Mouse (Mus musculus) limb, embryonic 13.5 days (tissue): ENCODE data around the gene Hsd3b4. TPM values are rescaled to one million over a fixed set of nuclear protein-coding genes. Genes with fewer than 3 reads are reported as not detected.
"Not testable (repeated sequence)": the region's sequence is repeated elsewhere in the genome, so short reads cannot be mapped to it uniquely, and the experiment has no call there.

ENCODE experiments used
- ATAC-seq: fragments of 200-750 bp; cut with Nextera tagmentation; 2 replicates; pipeline ENCODE4 v1.8.0; 2017; ENCODE audit warnings: low read depth, moderate number of reproducible peaks, moderate TSS enrichment; ENCODE audit not compliant: low FRiP score
- H3K27ac ChIP-seq: fragments of 300-500 bp; sonication (generic); 2 replicates; pipeline ENCODE4 v1.5.1; 2015; ENCODE audit warnings: inconsistent platforms, mild to moderate bottlenecking, moderate library complexity
- H3K27me3 ChIP-seq: fragments of 300-500 bp; sonication (generic); 2 replicates; pipeline ENCODE4 v1.6.1; 2015; ENCODE audit warnings: mild to moderate bottlenecking, inconsistent platforms
- H3K36me3 ChIP-seq: fragments of 300-500 bp; sonication (generic); 2 replicates; pipeline ENCODE4 v1.6.1; 2015; ENCODE audit warnings: inconsistent platforms, mild to moderate bottlenecking, moderate library complexity
- H3K4me1 ChIP-seq: fragments of 300-500 bp; sonication (generic); 2 replicates; pipeline ENCODE4 v1.6.1; 2015; ENCODE audit warnings: inconsistent platforms
- H3K4me2 ChIP-seq: fragments of 300-500 bp; sonication (generic); replicated peaks from 2 replicates; pipeline ENCODE4 v1.6.1; 2015; ENCODE audit warnings: inconsistent platforms, mild to moderate bottlenecking, moderate library complexity
- H3K4me3 ChIP-seq: fragments of 300-500 bp; sonication (generic); 2 replicates; pipeline ENCODE4 v1.5.1; 2015; ENCODE audit warnings: moderate library complexity, mild to moderate bottlenecking, inconsistent platforms
- H3K9ac ChIP-seq: fragments of 300-500 bp; sonication (generic); 2 replicates; pipeline ENCODE4 v1.6.1; 2015; ENCODE audit warnings: mild to moderate bottlenecking, inconsistent platforms
- H3K9me3 ChIP-seq: fragments of 300-500 bp; sonication (generic); 2 replicates; pipeline ENCODE4 v1.6.1; 2016; ENCODE audit warnings: inconsistent platforms
- WGBS: fragments of 180-500 bp; shearing (Covaris S2); methylation state at CpG from one replicate; pipeline ENCODE4 v1.1.7; 2015; 5-methylcytosine and 5-hydroxymethylcytosine counted together
- polyA plus RNA-seq: library from polyadenylated mRNA; unstranded; fragments of >200 nt; fragmentation: Nextera tagmentation; extraction: Ambion mirVana; gene quantifications from 2 replicates; pipeline ENCODE4 v1.2.1, GENCODE M21; 2015

The Hsd3b4 gene
- polyA plus RNA-seq, 1 experiment from 2014 or later, result not detected

- WGBS, result no CpG with 5 or more reads among the region's 1 CpGs
- H3K4me2 ChIP-seq, result not testable (repeated sequence)
These were observed 39.3 kb downstream of the Hsd3b4 start for GRCm38 (mm10) chr3:98471057-98471456.

GRCm38 (mm10) chr3:98469323-98469722 is 41.0 kb downstream of the Hsd3b4 start:
- WGBS, result 75% methylated on average over 1 of the region's 2 CpGs
- not testable (repeated sequence) for H3K9ac ChIP-seq, H3K4me1 ChIP-seq, H3K27ac ChIP-seq, H3K27me3 ChIP-seq, H3K4me2 ChIP-seq, H3K9me3 ChIP-seq, H3K4me3 ChIP-seq, ATAC-seq, H3K36me3 ChIP-seq

More at GRCm38 (mm10) chr3:98471057-98471456, 39.3 kb downstream of the Hsd3b4 start:
- H3K9ac ChIP-seq, H3K4me1 ChIP-seq, H3K4me3 ChIP-seq, H3K27me3 ChIP-seq, H3K27ac ChIP-seq, ATAC-seq, H3K36me3 ChIP-seq, H3K9me3 ChIP-seq: not testable (repeated sequence)

GRCm38 (mm10) chr3:98457026-98457425 is 53.3 kb downstream of the Hsd3b4 start, which contains the start of gene Gm4450:
Gene Gm4450 (minus strand): TSS chr3:98457126.
- H3K4me3 ChIP-seq, H3K4me1 ChIP-seq, H3K36me3 ChIP-seq, H3K27me3 ChIP-seq, ATAC-seq, H3K9me3 ChIP-seq, H3K27ac ChIP-seq, H3K4me2 ChIP-seq, H3K9ac ChIP-seq: not testable (repeated sequence)
- WGBS, result no CpG with 5 or more reads among the region's 1 CpGs

GRCm38 (mm10) chr3:98453786-98454185 is 56.5 kb downstream of the Hsd3b4 start:
- H3K4me3 ChIP-seq, H3K9ac ChIP-seq, H3K36me3 ChIP-seq, H3K4me2 ChIP-seq, H3K27me3 ChIP-seq, H3K9me3 ChIP-seq, H3K4me1 ChIP-seq, H3K27ac ChIP-seq, ATAC-seq: not testable (repeated sequence)
- WGBS, result 83% methylated on average over 5 of the region's 5 CpGs

Other genes starting within 250 kb of the Hsd3b4 start
- 1.3 and 1.9 TPM in 2 replicates for gene Hmgcs2, start 230.1 kb downstream of the Hsd3b4 start, polyA plus RNA-seq
- gene Phgdh, start 170.5 kb downstream of the Hsd3b4 start, polyA plus RNA-seq, result 248 and 258 TPM in 2 replicates
- gene Zfp697, start 128.1 kb downstream of the Hsd3b4 start, polyA plus RNA-seq, result 8.5 and 9.0 TPM in 2 replicates
- not detected in 2 replicates for gene Gm4450, start 53.4 kb downstream of the Hsd3b4 start, polyA plus RNA-seq
- not detected in 2 replicates for gene Gm10681, start 78.3 kb upstream of the Hsd3b4 start, polyA plus RNA-seq
- gene Hsd3b5, start 119.7 kb upstream of the Hsd3b4 start, polyA plus RNA-seq, result not detected in 2 replicates
- gene Hsd3b2, start 214.0 kb upstream of the Hsd3b4 start, polyA plus RNA-seq, result not detected in 2 replicates